Mouse (Mus musculus) heart, postnatal 0 days (tissue): ENCODE measurements around the gene Rad17.

Experiments
- CTCF ChIP-seq: IDR thresholded peaks from 2 replicates; pipeline ENCODE4 v1.5.1; 2016; ENCODE audit warnings: antibody characterized with exemption, control low read depth, low read depth
- EP300 ChIP-seq: IDR thresholded peaks from 2 replicates; pipeline ENCODE4 v1.6.1; 2016; ENCODE audit warnings: antibody characterized with exemption, low read depth

DNA sequence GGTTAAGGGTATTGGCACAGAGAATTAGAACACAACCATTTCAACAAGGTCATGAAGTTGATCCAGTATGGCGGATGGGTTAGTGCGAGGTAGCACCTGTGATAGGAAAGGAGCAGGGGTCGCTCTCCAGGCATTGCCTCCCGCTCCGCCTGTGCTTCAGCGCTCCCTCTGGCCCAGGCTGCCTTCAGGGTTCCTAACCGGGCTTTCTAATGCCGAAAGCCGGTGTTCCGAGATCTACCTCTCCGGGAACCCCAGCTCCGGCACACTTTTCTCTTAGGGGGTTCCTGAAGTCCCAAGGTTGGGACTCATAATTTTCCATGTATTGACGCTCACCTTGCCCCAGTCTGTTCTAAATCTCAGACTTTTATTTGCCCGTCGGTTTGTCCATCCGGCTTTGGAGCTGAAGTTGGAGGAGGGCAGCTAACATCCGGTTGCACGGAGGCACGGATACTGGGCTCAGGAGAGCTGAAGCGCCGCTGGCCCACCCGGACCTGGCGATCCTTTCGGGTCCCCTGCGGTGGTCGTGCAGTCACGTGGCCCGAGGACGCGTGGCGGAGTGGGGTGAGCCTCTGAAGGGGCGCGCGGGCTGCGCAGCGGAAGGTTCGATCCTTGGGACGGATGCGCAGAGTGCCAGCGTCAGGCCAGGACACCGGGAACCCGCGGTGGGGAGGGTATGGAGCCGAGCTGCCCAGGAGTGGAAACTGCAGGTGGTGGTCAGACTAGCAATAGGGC, 18.6 kb upstream of the Rad17 start, which contains the start of gene Ccdc125:
- no peak for TF ChIP-seq CTCF
- no peak for TF ChIP-seq EP300
